Mouse (Mus musculus) bone marrow macrophage, adult 2 months (primary cell): ENCODE data around the gene Slc6a2.

Experiments used
- CTCF ChIP-seq: IDR thresholded peaks from 2 replicates; pipeline ENCODE4 v1.5.1; 2012; ENCODE audit warnings: low read depth, mild to moderate bottlenecking, low read length, moderate library complexity
- POLR2A ChIP-seq: IDR thresholded peaks from 2 replicates; pipeline ENCODE4 v1.6.1; 2012; ENCODE audit warnings: mild to moderate bottlenecking, low read depth, low read length, borderline replicate concordance

- TF ChIP-seq POLR2A: no peak
- TF ChIP-seq CTCF: no peak
These were observed 13.1 kb downstream of the Slc6a2 start for GRCm38 (mm10) chr8:92972949-92973348.
